Mouse (Mus musculus): ENCODE measurements around the gene Smtnl2.
"Not testable (repeated sequence)": the region's sequence is repeated elsewhere in the genome, so short reads cannot be mapped to it uniquely, and the experiment has no call there.

Gene Smtnl2

DNA sequence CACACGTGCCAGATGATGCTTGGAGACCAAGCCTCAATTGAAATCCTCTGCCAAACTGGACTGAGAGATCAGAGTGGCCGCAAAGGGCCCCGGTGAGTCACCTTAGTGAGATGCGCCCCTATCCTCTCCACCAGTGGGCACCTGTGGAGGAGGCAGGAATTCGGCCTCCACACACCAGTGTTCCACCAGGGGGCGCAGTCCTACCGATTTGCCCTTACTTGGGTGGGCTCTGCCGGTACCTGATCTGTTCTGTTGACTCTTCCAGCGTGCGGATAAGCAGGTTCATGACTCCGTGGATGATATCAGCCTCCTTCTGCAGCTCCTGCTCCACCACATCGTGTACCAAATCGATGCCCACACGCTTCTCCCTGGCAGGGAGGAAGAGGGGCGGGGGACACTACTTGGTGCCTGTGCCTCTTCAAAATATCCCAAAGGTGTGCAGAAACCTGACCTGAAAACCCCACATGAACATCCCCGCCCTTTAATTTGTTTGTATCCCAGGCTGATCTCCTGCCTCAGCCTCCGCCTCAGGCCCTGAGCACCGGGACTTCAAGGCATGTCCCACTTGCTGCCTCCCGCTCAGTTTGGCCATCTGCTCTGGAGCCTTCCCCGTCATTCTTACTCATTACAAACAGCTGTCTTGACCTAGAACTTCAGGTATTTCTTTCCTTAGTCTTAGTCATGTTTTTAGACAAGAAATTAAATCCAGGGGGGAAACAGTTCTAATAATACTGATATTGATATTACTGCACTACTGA, 56.4 kb downstream of the Smtnl2 start:
- DNase-seq, result peak; percentile 90 to 91

DNA sequence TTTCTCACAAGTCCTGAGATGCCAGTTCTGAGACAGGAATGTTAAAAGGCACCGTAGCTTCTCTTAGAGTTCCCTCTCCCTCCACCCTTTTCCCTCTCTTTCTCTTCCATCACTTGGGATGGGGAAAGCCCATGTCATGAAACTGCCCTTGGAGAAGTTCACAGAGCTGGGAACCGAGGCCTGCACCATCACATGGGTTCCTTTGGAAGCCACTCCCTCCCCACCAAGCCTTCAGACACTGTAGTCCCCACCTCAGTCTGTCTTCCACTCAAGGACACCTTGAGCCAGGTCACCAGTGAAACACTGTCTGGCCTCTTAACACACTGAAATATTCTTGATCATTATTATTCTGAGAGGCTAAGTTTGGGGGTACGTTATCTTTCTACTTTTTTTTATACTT, 58.3 kb downstream of the Smtnl2 start:
- DNase-seq, result no peak

DNA sequence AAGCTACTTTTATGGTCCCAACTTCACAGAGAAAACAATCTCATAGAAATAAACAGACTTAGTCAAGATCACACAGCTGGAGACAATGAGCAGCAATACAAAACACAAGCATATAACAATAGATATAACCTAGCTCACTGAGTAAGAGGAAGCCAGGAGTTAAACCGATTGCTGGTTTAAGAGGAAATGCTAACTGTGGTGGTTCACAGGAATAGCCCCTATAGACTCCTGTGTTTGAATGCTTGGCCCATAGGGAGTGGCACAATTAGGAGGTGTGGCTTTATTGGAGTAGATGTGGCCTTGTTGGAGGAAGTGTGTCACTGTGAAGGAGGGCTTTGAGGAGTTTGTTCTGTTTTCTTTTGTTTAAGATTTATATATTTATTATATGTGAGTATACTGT, 59.2 kb downstream of the Smtnl2 start:
- DNase-seq, result no peak

GRCm38 (mm10) chr11:72349652-72350051, 61.9 kb downstream of the Smtnl2 start:
- no peak for DNase-seq

- no peak for DNase-seq
These were observed 62.5 kb downstream of the Smtnl2 start for GRCm38 (mm10) chr11:72349016-72349415.

DNA sequence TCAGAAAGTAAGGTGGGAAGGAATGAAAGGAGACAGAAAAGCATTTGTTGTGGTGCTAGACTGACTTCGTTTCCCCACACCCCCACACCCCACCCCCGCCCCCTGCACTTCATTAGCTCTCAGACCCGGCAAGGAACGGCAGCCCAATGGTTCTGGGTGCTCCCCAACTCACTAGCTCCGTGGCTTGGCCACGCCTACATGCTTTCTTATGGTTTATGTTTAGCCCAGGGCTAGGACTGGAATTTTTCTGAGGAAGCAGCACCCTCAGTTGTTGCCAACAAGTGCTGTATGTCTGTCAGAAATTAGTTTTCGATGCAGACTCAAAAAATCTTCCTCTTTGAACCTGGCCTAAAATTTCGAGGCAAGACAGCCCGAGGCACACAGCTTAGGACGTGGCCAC, 63.0 kb downstream of the Smtnl2 start:
- DNase-seq, result peak in 1 of 2 experiments; percentile 46

DNA sequence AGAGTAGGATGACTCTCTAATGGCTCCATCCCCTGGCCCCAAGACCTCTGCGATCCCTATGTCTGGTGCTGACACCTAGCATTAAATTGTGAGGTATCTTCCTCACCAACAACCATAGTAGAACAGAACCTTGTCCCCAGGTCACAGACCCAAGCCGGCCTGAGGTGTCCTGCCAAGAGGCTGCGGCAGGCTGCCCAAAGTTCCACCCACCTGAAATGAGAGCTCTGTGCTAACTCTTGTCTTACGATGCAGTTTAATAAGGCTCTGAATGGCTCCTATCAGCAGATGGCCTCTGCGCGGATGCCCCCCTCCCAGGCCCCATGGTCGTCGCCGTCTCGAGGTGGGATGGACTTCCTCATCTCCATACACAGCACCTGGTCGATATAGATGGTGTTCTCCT, 67.0 kb downstream of the Smtnl2 start:
- no peak for DNase-seq

DNA sequence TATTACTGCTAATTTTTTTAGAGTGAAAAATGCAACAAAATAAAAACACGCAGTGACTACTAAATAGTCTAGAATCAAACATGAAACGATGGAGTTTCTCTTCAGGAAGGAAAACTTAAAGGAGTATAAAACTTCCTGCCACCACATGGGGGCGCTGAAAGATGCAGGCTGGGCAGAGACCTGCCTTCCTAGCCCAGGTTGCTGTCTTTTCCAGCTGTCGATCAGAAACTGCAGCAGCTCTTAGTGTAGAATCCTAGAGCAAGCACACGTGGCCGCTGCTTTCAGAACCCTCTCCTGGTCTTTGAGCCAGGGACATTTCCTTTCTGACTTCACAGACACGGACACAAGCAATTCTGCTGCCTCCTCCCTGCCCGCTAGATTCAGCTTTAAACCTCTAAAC, 67.6 kb downstream of the Smtnl2 start:
- peak; percentile 83 to 85 for DNase-seq

DNA sequence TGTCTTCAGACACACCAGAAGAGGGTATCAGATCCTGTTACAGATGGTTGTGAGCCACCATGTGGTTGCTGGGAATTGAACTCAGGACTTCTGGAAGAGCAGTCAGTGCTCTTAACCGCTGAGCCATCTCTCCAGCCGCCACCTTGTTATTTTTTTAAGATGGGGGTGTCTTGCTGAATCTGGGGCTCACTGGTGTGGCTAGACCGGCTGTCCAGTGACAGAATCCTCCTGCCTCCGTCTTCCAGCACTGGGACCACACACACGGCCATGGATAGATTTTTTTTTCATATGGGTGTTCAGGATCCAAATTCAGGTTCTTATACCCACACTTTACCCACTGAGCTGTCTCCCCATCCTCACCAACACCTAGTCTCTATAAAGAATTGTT, 68.3 kb downstream of the Smtnl2 start:
- not testable (repeated sequence) for DNase-seq

DNA sequence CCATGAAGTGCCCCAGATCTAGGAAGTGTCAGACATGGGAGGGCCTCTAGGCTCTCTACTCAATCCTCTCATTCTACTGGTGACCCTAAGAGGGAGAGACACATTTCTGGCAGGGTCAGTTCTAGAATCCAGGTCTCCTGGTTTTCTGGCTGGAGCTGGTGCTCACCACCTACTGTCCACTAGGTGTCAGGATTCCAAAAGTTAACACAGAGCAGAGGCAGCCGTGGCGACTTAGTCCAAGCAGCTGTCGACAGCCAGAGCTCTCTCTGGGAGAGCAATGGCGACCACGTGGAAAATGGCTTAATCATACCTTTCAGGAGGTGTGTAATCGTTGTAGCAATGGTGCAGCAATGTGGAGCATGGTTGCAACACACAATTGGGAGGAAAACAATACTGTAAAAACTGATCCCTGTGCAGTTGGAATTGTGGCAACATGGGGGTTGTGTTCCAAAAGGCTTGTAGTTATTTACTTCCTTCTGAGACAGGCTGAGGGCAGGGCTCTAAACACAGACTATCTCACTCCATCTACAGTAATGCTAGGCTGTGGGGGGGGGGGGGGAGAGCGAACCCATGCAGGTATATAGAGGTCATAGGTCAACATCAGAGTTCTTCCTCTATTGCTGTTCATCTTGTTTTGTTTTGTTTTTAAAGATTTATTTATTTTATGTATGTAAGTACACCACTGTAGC, 68.8 kb downstream of the Smtnl2 start:
- peak; percentile 71 to 81 for DNase-seq

- no peak for DNase-seq
These were observed 71.8 kb downstream of the Smtnl2 start for GRCm38 (mm10) chr11:72339716-72340115.

All from kidney, postnatal 4 days (tissue).